Mouse (Mus musculus): ENCODE data around the gene Ccdc107.

- no peak for TF ChIP-seq POLR2A (IDR thresholded peaks at IDR 0.05; ENCODE audit: low read depth, low read length)
- TF ChIP-seq CTCF (IDR thresholded peaks at IDR 0.05; ENCODE audit: extremely low read depth, insufficient read depth, insufficient read length, insufficient replicate concordance): no peak
Measured at GRCm38 (mm10) chr4:43506536-43507185, 14.0 kb downstream of the Ccdc107 start, which contains the start of gene Car9.
